Mouse (Mus musculus) adrenal gland, postnatal 0 days (tissue): ENCODE results near the gene Zbtb24. TPM values are rescaled to one million over a fixed set of nuclear protein-coding genes. Genes with fewer than 3 reads are reported as not detected.

Experiments used
- polyA plus RNA-seq: library from polyadenylated mRNA; unstranded; fragments of >200 nt; fragmentation: Nextera tagmentation; extraction: Ambion mirVana; gene quantifications from 2 replicates; pipeline ENCODE4 v1.2.1, GENCODE M21; 2015

The Zbtb24 gene
- 17.3 and 18.6 TPM in 2 replicates for polyA plus RNA-seq

DNA sequence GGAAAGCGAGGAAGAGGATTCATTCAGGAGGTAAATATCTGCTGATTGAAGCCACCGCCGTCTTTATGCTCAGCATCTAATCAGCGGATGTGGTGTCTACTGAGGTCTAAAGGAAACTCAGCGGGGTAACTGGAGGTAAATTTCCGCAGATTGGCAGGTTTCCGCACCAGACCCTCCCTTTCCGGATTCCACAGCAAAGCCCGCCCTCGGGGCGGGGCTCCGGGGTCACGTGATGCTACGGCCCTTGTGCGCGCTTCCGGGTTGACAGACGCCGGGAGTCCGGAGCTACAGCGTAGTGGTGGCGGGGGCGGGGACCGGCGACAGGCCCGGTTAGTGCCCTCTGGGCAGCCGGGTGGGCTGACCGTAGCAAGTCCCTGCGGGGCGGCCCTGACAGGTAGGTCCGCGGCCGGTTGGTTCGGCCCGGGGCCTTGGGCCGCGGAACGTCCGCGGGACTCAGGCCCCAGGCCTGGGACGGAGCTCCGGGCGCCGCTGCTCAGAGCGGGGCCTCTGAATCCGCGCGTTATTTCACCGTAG is at the start of gene Zbtb24:
Gene Zbtb24, plus strand, starts transcription at position 247 of the 534 bp plus-strand sequence.

DNA sequence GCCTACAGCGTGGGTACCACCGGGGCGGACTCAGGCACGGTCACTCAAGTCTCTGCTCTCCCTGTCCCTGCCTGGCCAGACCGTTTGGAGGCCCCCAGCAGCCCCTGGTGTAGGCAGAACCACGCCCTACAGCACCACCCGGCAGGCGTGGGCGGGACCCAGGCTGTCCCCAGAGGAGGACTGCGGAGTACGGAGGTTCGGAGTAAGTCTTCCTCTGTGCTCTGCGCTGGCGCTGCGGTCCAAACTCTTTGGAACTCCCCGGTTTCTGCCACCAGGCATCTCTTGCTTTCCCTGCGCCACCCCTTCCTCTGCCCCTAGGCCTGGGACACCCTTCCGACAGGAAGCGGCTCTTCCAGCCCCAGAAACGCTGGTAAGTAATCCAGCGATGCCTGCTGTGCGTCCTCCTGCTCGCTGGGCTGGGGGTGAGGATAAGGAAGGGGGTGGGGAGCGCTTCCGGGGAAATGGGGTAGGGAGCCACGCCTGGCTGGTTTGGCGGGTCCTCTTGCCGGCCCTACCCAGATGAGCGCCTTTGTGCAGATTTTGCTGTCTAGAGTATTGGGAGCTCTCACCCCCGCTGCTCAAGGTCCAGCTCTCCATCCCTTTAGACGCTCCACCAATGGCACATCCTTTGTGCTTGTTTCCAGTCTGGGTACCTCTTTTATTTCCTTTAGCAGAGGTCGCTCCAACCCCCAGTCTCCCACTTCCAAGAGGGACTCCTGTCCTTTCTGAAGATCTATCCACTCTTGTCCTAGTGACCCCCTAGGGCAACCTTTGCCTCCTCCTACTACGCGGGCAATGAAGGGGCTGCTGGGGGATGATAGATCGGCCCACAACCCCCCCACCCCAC is 26.2 kb downstream of the Zbtb24 start, which contains the start of gene Mical1:
Gene Mical1, plus strand, starts transcription at position 144 of the 847 bp plus-strand sequence.

DNA sequence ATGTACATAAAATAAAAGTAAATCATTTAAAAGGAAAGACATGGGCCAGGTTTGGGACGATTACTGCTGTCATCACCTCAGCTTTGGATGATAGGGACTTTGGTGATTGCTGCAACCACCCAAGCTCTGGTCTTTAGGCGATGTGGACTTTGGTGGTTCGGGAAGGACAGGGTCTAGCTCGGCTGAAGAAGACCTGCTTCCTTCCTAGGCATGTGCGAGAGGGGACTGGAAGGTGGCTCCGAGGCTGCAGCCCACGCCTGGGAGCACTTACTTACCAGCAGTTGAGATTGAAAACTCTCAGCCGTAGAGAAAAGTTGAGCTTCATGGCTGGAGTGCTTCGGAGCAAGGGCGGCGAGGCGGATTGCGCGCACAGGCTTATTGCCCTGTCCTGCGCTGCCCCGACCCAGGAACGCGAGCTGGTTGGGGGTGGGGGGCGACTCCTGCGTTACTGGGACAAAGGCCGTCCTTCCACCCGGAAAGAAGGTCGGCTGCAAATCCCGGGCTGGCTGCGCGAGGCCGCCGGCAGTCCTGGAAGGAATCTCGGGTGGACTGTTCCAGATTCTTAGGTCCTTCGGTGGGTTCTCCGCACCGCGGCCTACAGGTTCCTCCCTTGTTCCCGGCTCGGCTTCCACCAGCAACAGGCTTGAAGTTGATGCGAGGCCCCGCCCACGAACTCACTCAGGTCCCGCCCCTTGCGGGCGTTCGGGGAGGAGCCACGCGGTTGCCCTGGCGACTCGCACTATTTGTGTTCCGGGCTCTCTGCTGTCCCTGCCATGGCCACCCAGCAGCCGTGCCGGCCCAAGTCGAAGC is 39.7 kb downstream of the Zbtb24 start, which contains the start of the genes Smpd2 and Ppil6:
Gene Smpd2, minus strand, starts transcription at position 662 of the 810 bp plus-strand sequence.
Gene Ppil6, plus strand, starts transcription at position 732 of the 810 bp plus-strand sequence.

Other genes with a start within 250 kb of the Zbtb24 start
- gene Fig4, start 147.1 kb upstream of the Zbtb24 start, polyA plus RNA-seq: 15.9 TPM in 2 replicates
- gene Ak9, start 146.4 kb upstream of the Zbtb24 start, polyA plus RNA-seq: not detected in 2 replicates
- gene Mical1, start 25.9 kb downstream of the Zbtb24 start, polyA plus RNA-seq: 15.1 and 22.2 TPM in 2 replicates
- gene Smpd2, start 40.0 kb downstream of the Zbtb24 start, polyA plus RNA-seq: 33.7 and 48.9 TPM in 2 replicates
- gene Ppil6, start 40.1 kb downstream of the Zbtb24 start, polyA plus RNA-seq: 1.4 and 2.3 TPM in 2 replicates
- gene Cd164, start 69.0 kb downstream of the Zbtb24 start, polyA plus RNA-seq: 100 and 151 TPM in 2 replicates